Mouse (Mus musculus): ENCODE data around the gene Mkks. TPM values are rescaled to one million over a fixed set of nuclear protein-coding genes. Genes with fewer than 3 reads are reported as not detected.

Gene Mkks
- total RNA-seq, 2 experiments from 2014 or later, result 21.0 to 31.6 TPM

DNA sequence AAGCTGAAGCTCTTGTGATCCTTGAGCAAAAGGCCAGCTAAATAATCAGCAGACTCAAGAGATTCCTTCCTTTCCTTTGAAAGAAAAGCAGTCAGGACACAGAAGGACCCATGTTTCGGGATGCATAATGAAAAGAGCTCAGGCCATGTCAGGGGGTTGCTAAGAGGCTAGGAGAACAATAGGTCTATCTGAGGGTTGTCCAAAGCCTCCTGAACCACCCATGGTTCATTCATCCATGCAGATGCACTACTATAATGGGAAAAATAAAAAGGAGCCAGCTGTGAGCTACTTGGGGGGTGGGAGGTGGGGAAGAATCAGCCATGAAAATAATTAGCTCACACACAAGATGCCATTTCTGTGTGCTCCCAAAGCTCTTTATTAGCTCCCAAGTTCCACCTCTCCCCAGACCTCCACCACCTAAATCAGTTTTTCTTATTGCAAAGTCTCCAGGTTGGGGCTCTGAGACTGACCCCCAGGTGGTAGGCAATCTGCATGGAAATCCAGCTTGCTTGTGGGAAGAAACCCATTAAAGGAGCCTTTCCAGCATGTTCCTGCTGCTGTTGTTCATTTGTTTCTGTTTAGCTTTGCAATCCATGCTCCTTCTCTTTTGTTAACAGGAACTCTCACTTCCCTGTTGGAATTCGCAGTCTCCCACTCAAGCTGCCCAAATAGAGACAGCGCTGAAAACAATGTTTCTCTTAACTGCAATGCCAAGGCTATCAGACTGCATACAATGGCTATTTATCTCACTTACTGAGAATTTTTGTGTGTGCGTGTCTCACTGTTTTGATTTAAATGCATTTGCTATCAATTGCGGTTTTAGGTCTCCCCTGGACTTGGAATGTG is 36.4 kb downstream of the Mkks start:
- no peak for DNase-seq (ENCODE audit: low spot score in 2 of 2)
- intact Hi-C loops (cut with DNase I), result no loop called here

DNA sequence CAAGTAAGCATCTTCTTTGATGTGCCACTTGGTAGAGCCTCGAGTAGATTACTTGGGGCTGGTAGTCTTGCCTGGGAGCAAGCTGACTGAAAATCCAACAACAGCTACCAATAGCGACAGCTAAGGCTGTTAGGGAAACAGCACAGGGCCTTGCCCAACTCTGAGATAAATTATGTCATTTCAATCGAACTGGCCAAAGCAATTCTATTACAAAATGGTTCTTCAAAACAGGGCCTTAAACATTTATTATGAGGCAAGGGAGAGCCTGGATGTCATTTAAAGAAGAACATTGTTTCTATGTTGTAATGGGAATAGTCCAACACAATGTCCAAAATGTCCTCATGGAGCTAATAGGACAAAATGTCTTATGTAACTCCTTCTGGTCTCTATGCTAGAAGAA is 40.8 kb downstream of the Mkks start:
- no peak for DNase-seq (ENCODE audit: low spot score in 2 of 2)
- intact Hi-C loops (cut with DNase I), result no loop called here

DNA sequence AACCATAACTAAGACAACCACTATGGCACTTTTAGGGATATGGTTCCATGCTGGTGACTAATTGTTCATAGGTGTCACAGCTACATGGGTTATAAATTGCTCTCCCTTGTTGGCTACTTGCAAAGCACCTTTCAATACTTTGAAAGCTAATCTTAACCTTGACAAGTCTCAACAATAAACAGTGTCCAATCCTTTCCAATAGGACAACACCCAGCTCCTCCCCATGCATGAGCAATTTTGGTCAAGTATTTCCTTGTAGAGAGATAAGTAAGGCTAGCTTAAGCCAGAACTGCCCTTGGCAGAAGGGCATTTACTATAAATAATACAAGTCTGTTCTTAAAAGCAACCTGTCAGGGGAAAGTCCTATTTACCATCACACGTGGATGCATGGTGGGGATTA is 53.2 kb downstream of the Mkks start:
- DNase-seq (ENCODE audit: low spot score in 2 of 2), result no peak
- intact Hi-C loops (cut with DNase I), result loop anchor here (5.0 kb wide), 1 partner anchor 106 kb away; no protein-coding TSS in a partner anchor

DNA sequence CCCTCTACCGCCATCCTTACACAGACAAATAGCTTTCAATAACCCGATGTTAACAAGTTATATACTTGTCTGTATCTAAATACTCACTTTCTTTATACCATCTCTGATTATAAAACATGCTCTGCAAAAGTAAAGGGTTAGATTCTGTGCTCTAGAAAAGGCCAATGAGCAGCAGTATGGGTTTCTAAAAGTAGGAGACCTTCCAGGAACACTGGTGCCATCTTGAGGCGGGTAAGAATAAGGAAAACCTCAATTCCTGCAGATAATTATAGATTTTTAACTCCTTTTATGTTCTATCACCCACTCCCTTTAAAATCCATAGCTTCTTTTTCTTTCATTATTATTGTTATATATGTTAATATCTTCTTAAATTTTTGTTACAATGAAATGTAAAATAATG is 55.3 kb downstream of the Mkks start:
- peak; percentile 25 to 32 for DNase-seq (ENCODE audit: low spot score in 2 of 2)
- intact Hi-C loops (cut with DNase I), result loop anchor here (5.0 kb wide), 1 partner anchor 104 kb away; no protein-coding TSS in a partner anchor

DNA sequence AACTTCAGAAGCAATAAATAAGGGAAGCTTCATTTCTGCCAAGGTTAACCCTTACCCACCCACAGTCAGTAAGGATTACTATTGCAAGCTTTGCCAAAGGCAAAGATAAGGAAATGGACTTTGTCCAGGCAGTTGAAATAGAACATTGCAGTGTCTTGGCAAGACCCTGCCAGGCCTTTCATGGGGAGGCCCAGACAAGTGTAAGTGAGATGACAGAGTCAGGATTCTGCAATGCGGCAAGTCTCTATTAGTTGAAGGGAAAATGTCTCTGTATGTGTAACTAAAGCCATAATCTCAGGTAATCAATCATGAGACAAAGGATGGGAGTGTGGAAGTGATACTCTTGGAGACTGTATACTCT is 56.5 kb downstream of the Mkks start:
- intact Hi-C loops (cut with DNase I), result loop anchor here (5.0 kb wide), 1 partner anchor 102 kb away; no protein-coding TSS in a partner anchor
- DNase-seq (ENCODE audit: low spot score in 2 of 2), result no peak

DNA sequence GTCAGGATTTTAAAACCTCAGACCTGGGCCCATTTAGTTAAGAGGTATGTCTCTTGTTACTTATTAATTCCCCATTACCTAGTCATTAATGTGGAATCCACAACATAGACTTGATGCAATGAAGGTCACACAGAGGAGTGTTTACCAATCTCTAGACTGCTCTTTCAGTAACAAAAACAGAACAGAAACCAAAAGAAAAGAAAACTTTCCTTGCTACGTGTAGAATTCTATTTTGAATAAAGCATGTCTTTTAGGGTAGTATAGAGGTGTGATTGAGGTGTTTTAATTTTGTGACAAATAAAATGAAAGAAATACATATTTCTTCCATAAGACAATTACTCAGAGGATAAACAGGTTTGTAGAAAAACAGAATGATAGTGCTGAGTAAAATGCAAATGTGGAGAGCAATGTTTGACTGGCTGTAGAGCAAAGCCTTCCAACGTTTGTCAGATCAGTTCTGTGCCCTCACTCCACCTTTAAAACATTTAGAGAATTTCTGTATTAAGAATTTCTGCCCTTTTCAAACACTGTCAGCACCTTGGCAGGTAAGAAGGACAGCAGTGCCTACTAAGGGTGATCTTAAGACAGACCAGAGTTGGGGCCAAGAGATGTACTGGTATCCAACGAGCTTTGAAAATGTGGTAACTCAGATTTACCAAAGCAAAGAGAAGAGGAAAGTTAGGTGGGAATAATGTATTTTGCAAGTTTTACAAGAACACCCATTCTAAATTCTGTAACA is 57.0 kb downstream of the Mkks start:
- no peak for DNase-seq (ENCODE audit: low spot score in 2 of 2)
- intact Hi-C loops (cut with DNase I), result no loop called here

DNA sequence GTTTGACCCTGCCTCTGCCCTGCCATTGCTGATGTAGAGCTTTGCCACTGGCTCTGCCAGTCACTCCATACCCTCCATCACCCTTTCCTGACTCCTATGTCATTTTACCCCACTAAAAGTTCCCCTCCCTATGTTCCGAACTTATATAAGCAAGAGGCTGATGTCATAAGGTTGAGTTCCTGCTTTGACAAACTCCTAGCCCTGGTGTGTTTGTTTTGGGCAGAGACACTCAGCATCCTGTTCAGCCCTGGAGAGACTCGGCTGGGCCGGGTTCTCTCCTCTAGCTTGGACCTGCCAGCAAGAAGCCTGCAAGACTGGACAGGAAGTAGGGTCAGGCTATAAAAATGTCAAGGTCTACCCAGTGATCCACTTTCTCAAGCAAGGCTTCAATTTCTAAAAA is 58.3 kb downstream of the Mkks start:
- no peak for DNase-seq (ENCODE audit: low spot score in 2 of 2)
- intact Hi-C loops (cut with DNase I), result no loop called here

DNA sequence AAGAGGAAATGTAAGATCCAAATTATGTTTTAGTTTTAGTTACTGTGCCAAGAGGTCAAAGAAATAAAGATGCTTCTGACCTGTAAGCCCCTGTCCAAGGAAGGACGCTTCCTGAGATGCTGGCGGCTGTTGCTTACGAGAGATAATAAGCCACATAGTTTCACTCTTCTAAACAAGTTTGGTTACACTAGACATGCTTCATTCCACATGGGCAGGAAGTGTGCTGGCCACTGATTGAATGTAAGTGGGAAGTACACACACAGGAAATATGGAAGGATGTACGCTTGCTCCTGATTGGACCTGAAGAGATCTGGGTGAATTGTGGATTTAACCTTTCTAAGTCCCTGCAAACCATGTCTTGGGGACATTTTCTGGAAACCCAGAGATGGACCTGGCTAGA is 63.6 kb downstream of the Mkks start:
- intact Hi-C loops (cut with DNase I), result no loop called here
- no peak for DNase-seq (ENCODE audit: low spot score in 2 of 2)

Other genes with a start within 250 kb of the Mkks start
- gene Snap25, start 177.9 kb downstream of the Mkks start, total RNA-seq (2021), result 1,000 to 10,000 TPM; 1,628 to 1,639 TPM
- gene AL731706.2, start 5.7 kb downstream of the Mkks start, total RNA-seq (2021), result 10 to 100 TPM; 20.5 to 31.5 TPM
- 1 to 10 TPM; 9.1 to 9.4 TPM for gene Slx4ip, start 171 bp downstream of the Mkks start, total RNA-seq (2021)
- gene AL731706.1, start within 50 bp of the Mkks start, total RNA-seq (2021), result 10 to 100 TPM; 20.5 to 22.8 TPM
- 1 to 10 TPM; 6.0 to 6.5 TPM for gene Jag1, start 225.3 kb upstream of the Mkks start, total RNA-seq (2021)